Mouse (Mus musculus) c-Kit-positive CD71-positive TER-119-negative erythroid progenitor cells, embryonic 14.5 days (primary cell): Measurements from ENCODE around the gene Fgfr2.

Experiments used
- DNase-seq: peaks from one replicate; pipeline ENCODE4 v3.0.0-alpha.2; 2013; ENCODE audit warnings: low read depth

The Fgfr2 gene

GRCm38 (mm10) chr7:132167239-132167638 is 955.9 kb downstream of the Fgfr2 start:
- no peak for DNase-seq

- DNase-seq = no peak
These were observed 960.9 kb downstream of the Fgfr2 start for GRCm38 (mm10) chr7:132162254-132162653.

- DNase-seq = no peak
These were observed 964.7 kb downstream of the Fgfr2 start for GRCm38 (mm10) chr7:132158321-132159025.

- no peak for DNase-seq
These were observed 968.7 kb downstream of the Fgfr2 start, which contains the start of gene Cpxm2 for GRCm38 (mm10) chr7:132154368-132154961. TSS of gene Cpxm2 (minus strand) at chr7:132154739.

- no peak for DNase-seq
These were observed 969.4 kb downstream of the Fgfr2 start for GRCm38 (mm10) chr7:132153725-132154147.

- DNase-seq = no peak
These were observed 977.8 kb downstream of the Fgfr2 start for GRCm38 (mm10) chr7:132145227-132145800.

- DNase-seq = no peak
These were observed 994.5 kb downstream of the Fgfr2 start for GRCm38 (mm10) chr7:132128687-132129086.

- DNase-seq = no peak
These were observed 998.2 kb downstream of the Fgfr2 start for GRCm38 (mm10) chr7:132124948-132125347.

- DNase-seq = no peak
These were observed 999.9 kb downstream of the Fgfr2 start for GRCm38 (mm10) chr7:132123211-132123610.

- DNase-seq = no peak
These were observed 1003.3 kb downstream of the Fgfr2 start for GRCm38 (mm10) chr7:132119817-132120216.

- no peak for DNase-seq
These were observed 1011.4 kb downstream of the Fgfr2 start for GRCm38 (mm10) chr7:132111770-132112169.

- DNase-seq = no peak
These were observed 1012.8 kb downstream of the Fgfr2 start for GRCm38 (mm10) chr7:132110308-132110707.

- no peak for DNase-seq
These were observed 1016.3 kb downstream of the Fgfr2 start for GRCm38 (mm10) chr7:132106891-132107290.

- no peak for DNase-seq
These were observed 1017.8 kb downstream of the Fgfr2 start for GRCm38 (mm10) chr7:132105326-132105725.

- DNase-seq = no peak
These were observed 1024.7 kb downstream of the Fgfr2 start for GRCm38 (mm10) chr7:132098441-132098840.

- no peak for DNase-seq
These were observed 1028.5 kb downstream of the Fgfr2 start for GRCm38 (mm10) chr7:132094666-132095065.

GRCm38 (mm10) chr7:132091551-132091950 is 1031.6 kb downstream of the Fgfr2 start:
- DNase-seq = no peak

GRCm38 (mm10) chr7:132088606-132089005 is 1034.5 kb downstream of the Fgfr2 start:
- no peak for DNase-seq

- no peak for DNase-seq
These were observed 1035.0 kb downstream of the Fgfr2 start for GRCm38 (mm10) chr7:132088181-132088580.

GRCm38 (mm10) chr7:132075825-132076224 is 1047.3 kb downstream of the Fgfr2 start:
- DNase-seq = no peak

GRCm38 (mm10) chr7:132074503-132074902 is 1048.6 kb downstream of the Fgfr2 start:
- no peak for DNase-seq

GRCm38 (mm10) chr7:132070877-132071625 is 1052.1 kb downstream of the Fgfr2 start:
- DNase-seq = no peak

- no peak for DNase-seq
These were observed 1055.2 kb downstream of the Fgfr2 start for GRCm38 (mm10) chr7:132067951-132068350.
